Comparison of ENCODE assay signal across 27 mouse cellular contexts in the genomic region with DNA sequence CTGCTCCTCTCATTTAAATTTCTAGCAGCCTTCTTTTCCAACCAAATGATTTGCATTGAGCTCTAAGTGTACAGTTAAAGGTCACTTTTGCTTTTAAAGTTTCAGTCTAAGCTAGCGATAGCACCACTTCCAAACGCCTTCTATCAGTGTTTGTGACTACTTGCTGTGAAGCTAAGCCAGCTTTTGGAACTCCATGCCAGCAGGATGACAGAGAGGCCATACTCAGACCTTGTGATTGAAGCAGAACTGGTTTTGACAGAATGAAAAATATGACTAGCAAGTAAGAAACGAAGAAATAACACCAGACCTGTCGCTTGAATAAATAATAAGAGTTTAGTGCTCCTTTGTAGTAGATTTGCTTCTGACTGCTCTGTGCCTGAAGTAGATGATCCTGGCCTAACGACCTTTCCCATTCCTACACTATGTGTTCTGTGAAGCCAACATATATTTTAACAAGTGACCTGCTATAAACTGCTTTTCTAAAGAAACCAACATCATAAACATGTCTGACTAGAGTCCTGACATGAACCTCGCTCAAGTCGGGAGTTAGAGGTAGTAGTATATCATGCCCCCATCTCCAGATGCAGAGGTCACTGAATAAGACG. TPM values are rescaled to one million over a fixed set of nuclear protein-coding genes. Genes with fewer than 3 reads are reported as not detected.
DNase-seq lines count a peak whose midpoint lies in the region; ATAC-seq lines count a peak whose summit lies in the region.
"Had no signal": no experiment of that assay in that cellular context is flagged by ENCODE, and none has a peak within 500 bp of the region (broad histone marks: within the 10 kb centered on the region; RNA-seq: fewer than 3 reads in every experiment).

No protein-coding gene starts in this region.

- no peaks in the 10 kb centered on the region for H3K9me3 ChIP-seq in hindbrain, embryonic 12.5 days (replicated peaks)
- H3K9me3 ChIP-seq: embryonic facial prominence, embryonic 15.5 days; heart, embryonic 13.5 days; hindbrain, embryonic 15.5 days; limb, embryonic 15.5 days had no signal

- H3K27ac ChIP-seq in hindbrain, embryonic 12.5 days, result no peak overlapping the region
- H3K27ac ChIP-seq: embryonic facial prominence, embryonic 15.5 days; gastrocnemius, adult 2 months; heart, embryonic 13.5 days; hindbrain, embryonic 15.5 days; limb, embryonic 15.5 days; liver, embryonic 14.5 days had no signal

- H3K27me3 ChIP-seq in hindbrain, embryonic 12.5 days, result no peaks in the 10 kb centered on the region
- H3K27me3 ChIP-seq: embryonic facial prominence, embryonic 15.5 days; heart, embryonic 13.5 days; hindbrain, embryonic 15.5 days; limb, embryonic 15.5 days; Patski had no signal

- H3K4me1 ChIP-seq in hindbrain, embryonic 12.5 days, result no peaks in the 10 kb centered on the region
- H3K4me1 ChIP-seq: embryonic facial prominence, embryonic 15.5 days; hindbrain, embryonic 15.5 days; limb, embryonic 15.5 days had no signal

- WGBS in hindbrain, embryonic 12.5 days, result 81% methylated on average over 8 of the region's 8 CpGs

- peak; percentile 19 to 20 for DNase-seq in adrenal gland, postnatal 36 days
- DNase-seq in adrenal gland, adult 18-20 months (ENCODE audit: low spot score in 2 of 2), result no peak
- DNase-seq in heart, postnatal 4 days, result peak; percentile 6
- DNase-seq in heart, postnatal 25 days (ENCODE audit: low spot score), result no peak
- DNase-seq in kidney, postnatal 4 days, result peak; percentile 61 to 63
- no peak for DNase-seq in kidney, postnatal 25 days
- DNase-seq: gastrocnemius, adult 2 months; heart, postnatal 36 days; layer of hippocampus, adult 9-11 months; left cerebral cortex, postnatal 4 days; lung, postnatal 4 days; midbrain, embryonic 14.5 days; retina, postnatal 1 day; right cerebral cortex, postnatal 25 days; spleen, adult 18-20 months had no signal

- intact Hi-C loops in heart, postnatal 25 days (cut with DNase I), result no loop called here

- H3K4me3 ChIP-seq in hindbrain, embryonic 12.5 days, result no peak overlapping the region
- H3K4me3 ChIP-seq: embryonic facial prominence, embryonic 15.5 days; gastrocnemius, adult 2 months; heart, embryonic 13.5 days; hindbrain, embryonic 15.5 days; limb, embryonic 15.5 days had no signal

- H3K9ac ChIP-seq in hindbrain, embryonic 12.5 days, result no peak overlapping the region
- H3K9ac ChIP-seq: embryonic facial prominence, embryonic 15.5 days; heart, embryonic 13.5 days; hindbrain, embryonic 15.5 days; limb, embryonic 15.5 days; liver, embryonic 14.5 days had no signal

- H3K4me2 ChIP-seq in hindbrain, embryonic 12.5 days (replicated peaks), result no peak overlapping the region
- H3K4me2 ChIP-seq: embryonic facial prominence, embryonic 15.5 days; heart, embryonic 13.5 days; hindbrain, embryonic 15.5 days; limb, embryonic 15.5 days had no signal

- no peaks in the 10 kb centered on the region for H3K36me3 ChIP-seq in hindbrain, embryonic 12.5 days
- H3K36me3 ChIP-seq: embryonic facial prominence, embryonic 15.5 days; G1E; heart, embryonic 13.5 days; hindbrain, embryonic 15.5 days; limb, embryonic 15.5 days had no signal

- ATAC-seq in hindbrain, embryonic 12.5 days (ENCODE audit: low FRiP score), result no peak
- ATAC-seq: forebrain, embryonic 14.5 days; Patski had no signal

RNA-seq across cellular contexts. Expression of gene Pak7, which starts 38.0 kb away (rescaled TPM):
- under 1 TPM in 1 of 2 experiments, not detected in 1; 0.10 TPM for total RNA-seq in adrenal gland, postnatal 36 days (2021)
- not detected for total RNA-seq in adrenal gland, adult 18-20 months (2021)
- total RNA-seq in heart, postnatal 4 days (2021), result under 1 TPM; 0.34 to 0.41 TPM
- total RNA-seq in heart, postnatal 25 days (2021), result under 1 TPM in 1 of 2 experiments, not detected in 1; 0.05 TPM
- 22.7 and 25.0 TPM in 2 replicates for polyA plus RNA-seq in hindbrain, embryonic 12.5 days (2016; fragmentation: Nextera tagmentation; extraction: Ambion mirVana)
- total RNA-seq: common myeloid progenitor, adult 5-6 weeks; gastrocnemius, adult 2 months; heart, postnatal 36 days; megakaryocyte-erythroid progenitor cell, adult 5-6 weeks had no signal
- polyA plus RNA-seq: G1E; large intestine, adult 2 months; Patski had no signal

Comparison
In these comparisons a context has a peak if more than half of its experiments do, and no peak if none do; other contexts are left out.
1. DNase-seq: peak in adrenal gland, postnatal 36 days (2 of 2), heart, postnatal 4 days (single experiment) and kidney, postnatal 4 days (2 of 2); none in adrenal gland, adult 18-20 months (0 of 2), heart, postnatal 25 days (single experiment) and kidney, postnatal 25 days (0 of 2).